Mouse (Mus musculus) kidney, embryonic 15.5 days (tissue): ENCODE data around the gene Fam181a. TPM values are rescaled to one million over a fixed set of nuclear protein-coding genes. Genes with fewer than 3 reads are reported as not detected.

ENCODE experiments used
- ATAC-seq: fragments of 200-750 bp; cut with Nextera tagmentation; replicated peaks from 2 replicates; pipeline ENCODE4 v1.8.0; 2017; ENCODE audit warnings: moderate TSS enrichment; ENCODE audit not compliant: low FRiP score
- H3K27ac ChIP-seq: fragments of 300-500 bp; sonication (generic); 2 replicates; pipeline ENCODE4 v1.5.1; 2015; ENCODE audit warnings: mild to moderate bottlenecking, inconsistent platforms
- H3K27me3 ChIP-seq: fragments of 300-500 bp; sonication (generic); 2 replicates; pipeline ENCODE4 v1.6.1; 2015; ENCODE audit warnings: inconsistent platforms
- H3K36me3 ChIP-seq: fragments of 300-500 bp; sonication (generic); 2 replicates; pipeline ENCODE4 v1.6.1; 2015; ENCODE audit warnings: inconsistent platforms
- H3K4me1 ChIP-seq: fragments of 300-500 bp; sonication (generic); 2 replicates; pipeline ENCODE4 v1.6.1; 2015; ENCODE audit warnings: inconsistent platforms
- H3K4me2 ChIP-seq: fragments of 300-500 bp; sonication (generic); 2 replicates; pipeline ENCODE4 v1.6.1; 2015; ENCODE audit warnings: moderate library complexity, mild to moderate bottlenecking, inconsistent platforms
- H3K4me3 ChIP-seq: fragments of 300-500 bp; sonication (generic); replicated peaks from 2 replicates; pipeline ENCODE4 v1.5.1; 2015; ENCODE audit warnings: mild to moderate bottlenecking, inconsistent platforms
- H3K9ac ChIP-seq: fragments of 300-500 bp; sonication (generic); 2 replicates; pipeline ENCODE4 v1.6.1; 2015; ENCODE audit warnings: mild to moderate bottlenecking, inconsistent platforms
- H3K9me3 ChIP-seq: fragments of 300-500 bp; sonication (generic); replicated peaks from 2 replicates; pipeline ENCODE4 v1.6.1; 2016; ENCODE audit warnings: inconsistent platforms
- WGBS: fragments of 180-500 bp; shearing (Covaris S2); methylation state at CpG from one replicate; pipeline ENCODE4 v1.1.7; 2015; ENCODE audit warnings: mixed read lengths; 5-methylcytosine and 5-hydroxymethylcytosine counted together
- polyA plus RNA-seq: library from polyadenylated mRNA; unstranded; fragments of >200 nt; fragmentation: Nextera tagmentation; extraction: Ambion mirVana; gene quantifications from 2 replicates; pipeline ENCODE4 v1.2.1, GENCODE M21; 2015

Fam181a gene
- polyA plus RNA-seq, 1 experiment from 2014 or later = not detected

- Histone ChIP-seq H3K4me2 (no peak overlapping the region), H3K9ac (no peak overlapping the region), H3K27me3 (no peaks in the 10 kb centered on the region), H3K9me3 (no peaks in the 10 kb centered on the region), H3K27ac (no peak overlapping the region), H3K36me3 (no peaks in the 10 kb centered on the region), H3K4me3 (no peak overlapping the region), H3K4me1 (no peaks in the 10 kb centered on the region)
- 82% methylated on average over 17 of the region's 17 CpGs for WGBS
- ATAC-seq = no peak
These were observed 50.9 kb downstream of the Fam181a start for GRCm38 (mm10) chr12:103361539-103362307.

DNA sequence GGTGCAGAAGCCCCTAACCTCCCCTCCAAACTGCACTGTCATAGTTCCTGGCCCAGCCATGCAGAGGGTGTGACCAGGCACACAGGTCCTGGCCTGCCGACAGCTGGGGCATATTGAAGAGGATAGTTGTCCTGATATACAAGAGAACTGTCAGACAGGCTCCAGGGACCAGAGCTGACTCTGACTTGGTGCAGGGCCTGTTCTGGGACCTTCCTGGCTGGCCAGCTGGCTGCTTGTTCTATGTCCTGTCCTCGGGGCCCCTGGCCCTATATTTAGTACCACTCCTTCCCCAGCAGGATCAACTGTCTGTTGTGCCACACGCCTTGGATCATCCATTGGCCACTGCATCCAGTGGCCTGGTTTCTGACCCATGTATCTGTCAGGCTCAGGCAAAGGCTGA lies 51.6 kb downstream of the Fam181a start:
- Histone ChIP-seq H3K27ac (no peak overlapping the region), H3K4me3 (no peak overlapping the region), H3K36me3 (no peaks in the 10 kb centered on the region), H3K4me2 (no peak overlapping the region), H3K9ac (no peak overlapping the region), H3K9me3 (no peaks in the 10 kb centered on the region), H3K27me3 (no peaks in the 10 kb centered on the region), H3K4me1 (no peaks in the 10 kb centered on the region)
- ATAC-seq = no peak
- 80% methylated on average over 3 of the region's 3 CpGs for WGBS

Other genes with a start within 250 kb of the Fam181a start
- gene Prima1, start 68.8 kb upstream of the Fam181a start, polyA plus RNA-seq = 0.62 and 1.2 TPM in 2 replicates
- 3.2 and 5.2 TPM in 2 replicates for gene Asb2, start 45.0 kb downstream of the Fam181a start, polyA plus RNA-seq
- 7.5 and 7.6 TPM in 2 replicates for gene Otub2, start 77.7 kb downstream of the Fam181a start, polyA plus RNA-seq
- gene 9330161L09Rik, start 96.8 kb downstream of the Fam181a start, polyA plus RNA-seq = 0.21 and 0.33 TPM in 2 replicates
- 96.4 and 105 TPM in 2 replicates for gene Ddx24, start 114.9 kb downstream of the Fam181a start, polyA plus RNA-seq
- 28.3 and 35.4 TPM in 2 replicates for gene Ifi27, start 123.2 kb downstream of the Fam181a start, polyA plus RNA-seq
- 11.1 and 11.2 TPM in 2 replicates for gene Ifi27l2a, start 132.7 kb downstream of the Fam181a start, polyA plus RNA-seq
- gene Ifi27l2b, start 146.2 kb downstream of the Fam181a start, polyA plus RNA-seq = 0.21 TPM in 1 of 2 replicates, not detected in the other
- 1.0 and 1.7 TPM in 2 replicates for gene Ppp4r4, start 221.3 kb downstream of the Fam181a start, polyA plus RNA-seq